ENCODE assay signal across 19 mouse cellular contexts in genomic region chr7:67996202-67996960, GRCm38 (mm10). TPM values are rescaled to one million over a fixed set of nuclear protein-coding genes. Genes with fewer than 3 reads are reported as not detected.
DNase-seq lines count a peak whose midpoint lies in the region; ATAC-seq lines count a peak whose summit lies in the region.
"Had no signal": no experiment of that assay in that cellular context is flagged by ENCODE, and none has a peak within 500 bp of the region (broad histone marks: within the 10 kb centered on the region; RNA-seq: fewer than 3 reads in every experiment).

No protein-coding gene starts in this region.

- no peaks in the 10 kb centered on the region for H3K27me3 ChIP-seq in embryonic facial prominence, embryonic 12.5 days
- no peaks in the 10 kb centered on the region for H3K27me3 ChIP-seq in embryonic facial prominence, embryonic 10.5 days (replicated peaks; ENCODE audit: low read depth, poor library complexity, severe bottlenecking)
- H3K27me3 ChIP-seq in kidney, embryonic 15.5 days: no peaks in the 10 kb centered on the region
- no peaks in the 10 kb centered on the region for H3K27me3 ChIP-seq in megakaryocyte, embryonic 14.5 days (replicated peaks)
- H3K27me3 ChIP-seq in midbrain, embryonic 14.5 days (ENCODE audit: control insufficient read depth, insufficient read depth, low read length): no peaks in the 10 kb centered on the region

- DNase-seq in embryonic facial prominence, embryonic 10.5 days (ENCODE audit: low spot score): no peak
- no peak for DNase-seq in kidney, postnatal 4 days
- DNase-seq in midbrain, embryonic 14.5 days: no peak
- DNase-seq: cerebellum, adult 11 months; cerebellum, postnatal 25 days; gastrocnemius, postnatal 25 days; kidney, adult 18-20 months; kidney, postnatal 36 days; thymus, adult 2 months had no signal

- H3K4me3 ChIP-seq in embryonic facial prominence, embryonic 12.5 days: no peak overlapping the region
- no peak overlapping the region for H3K4me3 ChIP-seq in embryonic facial prominence, embryonic 10.5 days
- no peak overlapping the region for H3K4me3 ChIP-seq in kidney, embryonic 15.5 days (replicated peaks)
- peak overlapping the region; percentile 50 for H3K4me3 ChIP-seq in megakaryocyte, embryonic 14.5 days (replicated peaks)
- H3K4me3 ChIP-seq in midbrain, embryonic 14.5 days (replicated peaks; ENCODE audit: low read depth, low read length): no peak overlapping the region

- no peaks in the 10 kb centered on the region for H3K36me3 ChIP-seq in embryonic facial prominence, embryonic 12.5 days
- H3K36me3 ChIP-seq in embryonic facial prominence, embryonic 10.5 days (replicated peaks): peaks cover 14% of the 10 kb centered on the region
- no peaks in the 10 kb centered on the region for H3K36me3 ChIP-seq in kidney, embryonic 15.5 days
- peaks cover 17% of the 10 kb centered on the region for H3K36me3 ChIP-seq in megakaryocyte, embryonic 14.5 days (replicated peaks; ENCODE audit: low read length)
- no peaks in the 10 kb centered on the region for H3K36me3 ChIP-seq in midbrain, embryonic 14.5 days (ENCODE audit: control insufficient read depth, insufficient read depth, low read length)
- H3K36me3 ChIP-seq: G1E had no signal

- H3K4me2 ChIP-seq in embryonic facial prominence, embryonic 12.5 days (replicated peaks): no peak overlapping the region
- H3K4me2 ChIP-seq in kidney, embryonic 15.5 days: no peak overlapping the region
- peak overlapping the region; percentile 6; the same call in 1 of the 2 replicates for H3K4me2 ChIP-seq in midbrain, embryonic 14.5 days (ENCODE audit: low read length)
- H3K4me2 ChIP-seq: hindbrain, embryonic 14.5 days had no signal

- no peak overlapping the region for H3K9ac ChIP-seq in embryonic facial prominence, embryonic 12.5 days
- no peak overlapping the region for H3K9ac ChIP-seq in kidney, embryonic 15.5 days
- H3K9ac ChIP-seq in midbrain, embryonic 14.5 days (replicated peaks; ENCODE audit: low read length): no peak overlapping the region
- H3K9ac ChIP-seq: hindbrain, embryonic 14.5 days; liver, embryonic 14.5 days had no signal

- peaks cover 49% of the 10 kb centered on the region for H3K4me1 ChIP-seq in embryonic facial prominence, embryonic 12.5 days
- peaks cover 56% of the 10 kb centered on the region for H3K4me1 ChIP-seq in embryonic facial prominence, embryonic 10.5 days
- peaks cover 48% of the 10 kb centered on the region for H3K4me1 ChIP-seq in kidney, embryonic 15.5 days
- H3K4me1 ChIP-seq in megakaryocyte, embryonic 14.5 days: peaks cover 96% of the 10 kb centered on the region
- peaks cover 15% of the 10 kb centered on the region for H3K4me1 ChIP-seq in midbrain, embryonic 14.5 days (ENCODE audit: control insufficient read depth, insufficient read depth, low read length)

- 0 out of 2 replicates have a peak overlapping the region, but pooled peaks have one; percentile 36 for H3K27ac ChIP-seq in embryonic facial prominence, embryonic 12.5 days
- H3K27ac ChIP-seq in embryonic facial prominence, embryonic 10.5 days (replicated peaks): no peak overlapping the region
- H3K27ac ChIP-seq in kidney, embryonic 15.5 days: 0 out of 2 replicates have a peak overlapping the region, but pooled peaks have one; percentile 2
- H3K27ac ChIP-seq in midbrain, embryonic 14.5 days (replicated peaks; ENCODE audit: low read depth, low read length): peak overlapping the region; percentile 49; the same call in 1 of the 2 replicates
- H3K27ac ChIP-seq: hindbrain, embryonic 14.5 days; liver, embryonic 14.5 days had no signal

- ATAC-seq in embryonic facial prominence, embryonic 12.5 days (ENCODE audit: insufficient number of reproducible peaks, insufficient read depth, low FRiP score, low TSS enrichment): no peak
- ATAC-seq in kidney, embryonic 15.5 days (replicated peaks; ENCODE audit: low FRiP score): no peak
- no peak for ATAC-seq in megakaryocyte, adult 5-6 weeks (ENCODE audit: poor library complexity, severe bottlenecking)
- ATAC-seq in midbrain, embryonic 14.5 days (ENCODE audit: low FRiP score, low TSS enrichment): no peak
- no peak for ATAC-seq in inflammation-experienced regulatory T-cells, adult 6 months
- ATAC-seq: CD4-positive, CD25-positive, alpha-beta regulatory T cell, adult 4 months; forebrain, embryonic 14.5 days had no signal

- no peaks in the 10 kb centered on the region for H3K9me3 ChIP-seq in embryonic facial prominence, embryonic 12.5 days
- H3K9me3 ChIP-seq in embryonic facial prominence, embryonic 10.5 days: no peaks in the 10 kb centered on the region
- H3K9me3 ChIP-seq in kidney, embryonic 15.5 days (replicated peaks): no peaks in the 10 kb centered on the region
- H3K9me3 ChIP-seq in megakaryocyte, embryonic 14.5 days: 0 out of 2 replicates have a peak, but pooled peaks cover 7% of the 10 kb centered on the region
- H3K9me3 ChIP-seq in midbrain, embryonic 14.5 days (ENCODE audit: control insufficient read depth, low read length): no peaks in the 10 kb centered on the region

- 53% methylated on average over 12 of the region's 12 CpGs for WGBS in embryonic facial prominence, embryonic 12.5 days
- WGBS in embryonic facial prominence, embryonic 10.5 days: 75% methylated on average over 12 of the region's 12 CpGs
- 52% methylated on average over 12 of the region's 12 CpGs for WGBS in kidney, embryonic 15.5 days
- 42% methylated on average over 12 of the region's 12 CpGs for WGBS in midbrain, embryonic 14.5 days

RNA-seq across cellular contexts. Expression of gene Igf1r, which starts 43.8 kb away (rescaled TPM):
- polyA plus RNA-seq in embryonic facial prominence, embryonic 12.5 days (2016; fragmentation: Nextera tagmentation; extraction: Ambion mirVana): 36.5 and 36.6 TPM in 2 replicates
- 22.6 and 25.2 TPM in 2 replicates for polyA plus RNA-seq in embryonic facial prominence, embryonic 10.5 days (2016; fragmentation: Nextera tagmentation; extraction: Ambion mirVana)
- polyA plus RNA-seq in kidney, embryonic 15.5 days (2015; fragmentation: Nextera tagmentation; extraction: Ambion mirVana): 25.9 and 26.9 TPM in 2 replicates
- polyA plus RNA-seq in megakaryocyte, embryonic 14.5 days (2012; ENCODE audit: insufficient read depth, low replicate concordance): 8.7 and 14.2 TPM in 2 replicates
- 18.2 and 18.8 TPM in 2 replicates for total RNA-seq in megakaryocyte, adult 5-6 weeks (2015)
- 12.9 and 17.9 TPM in 2 replicates for total RNA-seq in megakaryocyte, adult 5-6 weeks (2017)
- 25.8 and 34.1 TPM in 2 replicates for polyA plus RNA-seq in midbrain, embryonic 14.5 days (2014; fragmentation: Nextera tagmentation; extraction: Ambion mirVana)
- polyA plus RNA-seq in inflammation-experienced regulatory T-cells, adult 6 months (2017; shearing (Covaris generic)): 10 to 100 TPM in 2 of 3 experiments, 1 to 10 TPM in 1; 2.5 to 33.9 (median 25.9) TPM
